Mouse (Mus musculus) embryo, embryonic 11.5 days (tissue): ENCODE data around the gene Cox4i2.

Experiments
- DNase-seq: peaks from one replicate; pipeline ENCODE4 v3.0.0-alpha.2; 2012; ENCODE audit warnings: low read depth, low spot score

Cox4i2 gene

GRCm38 (mm10) chr2:152734984-152735383 is 19.0 kb upstream of the Cox4i2 start:
- DNase-seq, result peak; percentile 97

- peak; percentile 87 for DNase-seq
Measured at GRCm38 (mm10) chr2:152736090-152736601, 17.8 kb upstream of the Cox4i2 start, which contains the start of gene Id1. Id1 (plus strand) TSS chr2:152736251.

GRCm38 (mm10) chr2:152736748-152737147 is 17.2 kb upstream of the Cox4i2 start:
- DNase-seq, result no peak

GRCm38 (mm10) chr2:152737306-152738221 is 16.4 kb upstream of the Cox4i2 start:
- DNase-seq, result no peak

GRCm38 (mm10) chr2:152738341-152738740 is 15.6 kb upstream of the Cox4i2 start:
- no peak for DNase-seq

- DNase-seq, result peak; percentile 81
Measured at GRCm38 (mm10) chr2:152739031-152739841, 14.7 kb upstream of the Cox4i2 start.

GRCm38 (mm10) chr2:152739842-152740260 is 14.1 kb upstream of the Cox4i2 start:
- no peak for DNase-seq

GRCm38 (mm10) chr2:152740490-152740889 is 13.5 kb upstream of the Cox4i2 start:
- DNase-seq, result no peak

GRCm38 (mm10) chr2:152741153-152742041 is 12.6 kb upstream of the Cox4i2 start:
- DNase-seq, result no peak

GRCm38 (mm10) chr2:152742435-152742834 is 11.5 kb upstream of the Cox4i2 start:
- DNase-seq, result no peak

- no peak for DNase-seq
Measured at GRCm38 (mm10) chr2:152756474-152757393, 2.8 kb downstream of the Cox4i2 start.

- DNase-seq, result no peak
Measured at GRCm38 (mm10) chr2:152757478-152757877, 3.5 kb downstream of the Cox4i2 start.

GRCm38 (mm10) chr2:152758351-152758750 is 4.4 kb downstream of the Cox4i2 start:
- no peak for DNase-seq

GRCm38 (mm10) chr2:152763310-152763709 is 9.3 kb downstream of the Cox4i2 start:
- DNase-seq, result no peak

- DNase-seq, result no peak
Measured at GRCm38 (mm10) chr2:152764172-152765044, 10.4 kb downstream of the Cox4i2 start.

- no peak for DNase-seq
Measured at GRCm38 (mm10) chr2:152765045-152765674, 11.2 kb downstream of the Cox4i2 start.

GRCm38 (mm10) chr2:152766387-152767123 is 12.6 kb downstream of the Cox4i2 start:
- peak; percentile 81 for DNase-seq
